Mouse (Mus musculus) limb, embryonic 14.5 days (tissue): ENCODE measurements around the gene Mroh2a. TPM values are rescaled to one million over a fixed set of nuclear protein-coding genes. Genes with fewer than 3 reads are reported as not detected.

Experiments used
- ATAC-seq: fragments of 200-750 bp; cut with Nextera tagmentation; 2 replicates; pipeline ENCODE4 v1.8.0; 2017; ENCODE audit warnings: low read depth, moderate number of reproducible peaks, moderate TSS enrichment; ENCODE audit not compliant: low FRiP score
- DNase-seq: peaks from one replicate; pipeline ENCODE4 v3.0.0-alpha.2; 2015; ENCODE audit warnings: low spot score
- H3K27ac ChIP-seq: fragments of 300-500 bp; sonication (generic); replicated peaks from 2 replicates; pipeline ENCODE4 v1.5.1; 2014; ENCODE audit warnings: low read depth, mild to moderate bottlenecking, low read length, moderate library complexity, mixed read lengths
- H3K27me3 ChIP-seq: fragments of 300-500 bp; sonication (generic); 2 replicates; pipeline ENCODE4 v1.6.1; 2014; ENCODE audit warnings: low read length, mixed read lengths; ENCODE audit not compliant: control insufficient read depth, insufficient read depth
- H3K36me3 ChIP-seq: fragments of 300-500 bp; sonication (generic); 2 replicates; pipeline ENCODE4 v1.6.1; 2014; ENCODE audit warnings: mild to moderate bottlenecking, low read length, moderate library complexity, mixed read lengths; ENCODE audit not compliant: control insufficient read depth, insufficient read depth
- H3K4me1 ChIP-seq: fragments of 300-500 bp; sonication (generic); 2 replicates; pipeline ENCODE4 v1.6.1; 2014; ENCODE audit warnings: antibody characterized with exemption, low read length, mixed read lengths; ENCODE audit not compliant: control insufficient read depth, insufficient read depth
- H3K4me2 ChIP-seq: fragments of 300-500 bp; sonication (generic); replicated peaks from 2 replicates; pipeline ENCODE4 v1.6.1; 2014; ENCODE audit warnings: low read depth, mild to moderate bottlenecking, low read length, moderate library complexity; ENCODE audit not compliant: severe bottlenecking
- H3K4me3 ChIP-seq: fragments of 300-500 bp; sonication (generic); replicated peaks from 2 replicates; pipeline ENCODE4 v1.5.1; 2014; ENCODE audit warnings: low read length
- H3K9ac ChIP-seq: fragments of 300-500 bp; sonication (generic); 2 replicates; pipeline ENCODE4 v1.6.1; 2014; ENCODE audit warnings: mild to moderate bottlenecking, low read depth, low read length, moderate library complexity; ENCODE audit not compliant: severe bottlenecking
- H3K9me3 ChIP-seq: fragments of 300-500 bp; sonication (generic); 2 replicates; pipeline ENCODE4 v1.6.1; 2016; ENCODE audit warnings: low read length; ENCODE audit not compliant: control insufficient read depth
- POLR2A ChIP-seq: fragments of 200-500 bp; IDR thresholded peaks from 2 replicates; pipeline ENCODE4 v1.8.0; 2012; ENCODE audit warnings: inconsistent platforms, mild to moderate bottlenecking, moderate library complexity, borderline replicate concordance; ENCODE audit not compliant: insufficient read depth, insufficient read length; ENCODE audit errors: extremely low read depth
- WGBS: fragments of 180-500 bp; shearing (Covaris S2); extraction: QIAGEN DNeasy Blood & Tissue Kit; methylation state at CpG from one replicate; pipeline ENCODE4 v1.1.7; 2014; 5-methylcytosine and 5-hydroxymethylcytosine counted together
- polyA plus RNA-seq, 2 experiments: library from polyadenylated mRNA; depleted of rRNA in 1 of 2; stranded (reverse) in 1 of 2; unstranded in 1 of 2; fragments of >200 nt; fragmentation: Nextera tagmentation in 1 of 2; extraction: Ambion mirVana in 1 of 2; gene quantifications; 2 replicates each; pipeline versions ENCODE4 v1.2.1 to v1.2.3; 2012 to 2014

Gene Mroh2a
- polyA plus RNA-seq, 2 experiments, result 0.20 to 2.2 TPM

DNA sequence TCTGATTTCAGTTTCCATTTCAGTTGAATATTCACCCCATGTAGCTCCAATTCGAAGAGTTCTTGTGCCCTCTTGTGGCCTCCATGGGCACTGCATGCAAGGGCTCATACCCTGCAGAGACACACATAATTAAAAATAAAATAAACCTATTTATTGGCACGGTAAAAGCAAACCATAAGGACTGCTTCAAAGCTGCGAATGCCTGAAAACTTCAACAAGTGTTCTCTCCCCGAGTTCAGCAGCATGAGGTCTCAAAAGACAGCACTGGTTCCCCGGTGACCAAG is 60.9 kb downstream of the Mroh2a start:
- H3K4me3 ChIP-seq, result no peak overlapping the region
- H3K27me3 ChIP-seq, result no peaks in the 10 kb centered on the region
- no peak overlapping the region for H3K9ac ChIP-seq
- H3K4me2 ChIP-seq, result no peak overlapping the region
- 32% methylated on average over 5 of the region's 5 CpGs for WGBS
- ATAC-seq, result no peak
- DNase-seq, result no peak
- no peak for TF ChIP-seq POLR2A
- peaks cover 79% of the 10 kb centered on the region for H3K9me3 ChIP-seq
- H3K27ac ChIP-seq, result no peak overlapping the region
- no peaks in the 10 kb centered on the region for H3K4me1 ChIP-seq
- H3K36me3 ChIP-seq, result no peaks in the 10 kb centered on the region

DNA sequence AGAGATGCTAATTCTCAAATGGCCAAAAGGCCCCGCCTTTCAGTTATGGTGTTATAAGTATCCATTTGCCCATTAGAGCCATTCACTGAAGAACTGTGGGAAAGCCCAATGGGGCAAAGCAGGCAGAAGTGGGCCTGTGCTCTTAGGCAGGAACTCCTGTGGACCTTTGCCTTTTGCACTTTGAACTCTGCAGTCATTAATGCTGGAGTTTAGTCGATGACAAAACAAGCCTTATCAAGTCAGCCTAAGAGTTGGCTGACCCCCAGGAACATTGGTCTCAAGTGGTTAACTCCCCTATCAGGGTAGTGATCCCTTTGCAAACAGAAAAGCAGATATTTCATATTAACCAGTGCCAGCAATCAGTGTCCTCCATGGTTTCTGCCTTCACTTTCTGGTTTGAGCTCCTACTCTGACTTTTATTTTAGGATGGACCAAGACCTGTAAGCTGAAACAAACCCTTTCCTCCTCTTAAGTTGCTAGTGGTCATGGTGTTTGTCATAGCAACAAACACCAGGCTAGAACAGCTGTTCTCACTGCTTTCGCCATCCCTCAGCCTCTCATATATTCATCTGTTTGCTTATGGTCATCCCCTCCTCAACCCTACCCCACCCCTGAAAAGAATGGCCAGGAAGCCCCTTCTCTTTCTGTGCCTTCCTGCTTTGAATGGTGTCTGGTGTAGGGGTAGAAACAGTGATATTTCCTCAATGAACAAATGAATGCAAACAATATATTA is 61.4 kb downstream of the Mroh2a start:
- Histone ChIP-seq H3K27me3 (no peaks in the 10 kb centered on the region), H3K4me3 (no peak overlapping the region), H3K9me3 (peaks cover 73% of the 10 kb centered on the region), H3K4me1 (no peaks in the 10 kb centered on the region), H3K9ac (no peak overlapping the region), H3K4me2 (no peak overlapping the region), H3K27ac (no peak overlapping the region), H3K36me3 (no peaks in the 10 kb centered on the region)
- 44% methylated on average over 3 of the region's 3 CpGs for WGBS
- no peak for DNase-seq
- no peak for TF ChIP-seq POLR2A
- no peak for ATAC-seq

DNA sequence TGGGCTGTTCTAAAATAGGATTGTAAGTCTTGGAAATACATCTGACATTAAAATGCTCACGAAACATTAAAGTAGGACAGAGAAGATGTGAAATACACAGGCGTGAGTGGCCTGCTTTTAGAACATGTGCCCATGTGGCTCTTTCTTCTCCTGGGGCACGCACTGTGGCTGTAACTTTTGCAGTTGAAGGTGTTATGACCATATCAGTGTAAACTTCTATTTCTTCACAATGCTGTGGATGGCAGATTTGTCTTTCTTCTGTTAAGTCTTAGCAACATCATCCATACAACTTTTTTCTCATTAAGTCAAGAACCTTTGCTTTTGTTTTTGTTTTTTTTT is 62.0 kb downstream of the Mroh2a start:
- no peak overlapping the region for H3K4me2 ChIP-seq
- TF ChIP-seq POLR2A, result no peak
- no peak overlapping the region for H3K9ac ChIP-seq
- WGBS, result 79% methylated on average over 3 of the region's 3 CpGs
- H3K9me3 ChIP-seq, result peaks cover 68% of the 10 kb centered on the region
- H3K4me3 ChIP-seq, result no peak overlapping the region
- no peak for DNase-seq
- H3K27me3 ChIP-seq, result no peaks in the 10 kb centered on the region
- H3K36me3 ChIP-seq, result no peaks in the 10 kb centered on the region
- H3K27ac ChIP-seq, result no peak overlapping the region
- no peaks in the 10 kb centered on the region for H3K4me1 ChIP-seq
- ATAC-seq, result no peak

- no peak for DNase-seq
- H3K9ac ChIP-seq, result no peak overlapping the region
- H3K27ac ChIP-seq, result no peak overlapping the region
- 49% methylated on average over 2 of the region's 2 CpGs for WGBS
- no peaks in the 10 kb centered on the region for H3K27me3 ChIP-seq
- H3K4me3 ChIP-seq, result no peak overlapping the region
- H3K4me2 ChIP-seq, result no peak overlapping the region
- no peak for TF ChIP-seq POLR2A
- H3K4me1 ChIP-seq, result no peaks in the 10 kb centered on the region
- ATAC-seq, result no peak
- H3K36me3 ChIP-seq, result no peaks in the 10 kb centered on the region
- peaks cover 64% of the 10 kb centered on the region for H3K9me3 ChIP-seq
Observed at GRCm38 (mm10) chr1:88289152-88289551, 62.4 kb downstream of the Mroh2a start.

GRCm38 (mm10) chr1:88289917-88290316 is 63.1 kb downstream of the Mroh2a start:
- ATAC-seq, result no peak
- Histone ChIP-seq H3K27ac (no peak overlapping the region), H3K9ac (no peak overlapping the region), H3K36me3 (no peaks in the 10 kb centered on the region), H3K27me3 (no peaks in the 10 kb centered on the region), H3K4me2 (no peak overlapping the region), H3K4me3 (no peak overlapping the region), H3K9me3 (peaks cover 57% of the 10 kb centered on the region), H3K4me1 (no peaks in the 10 kb centered on the region)
- 42% methylated on average over 4 of the region's 4 CpGs for WGBS
- TF ChIP-seq POLR2A, result no peak
- no peak for DNase-seq

- ATAC-seq, result no peak
- no peak for TF ChIP-seq POLR2A
- no peak for DNase-seq
- Histone ChIP-seq H3K4me1 (no peaks in the 10 kb centered on the region), H3K9ac (no peak overlapping the region), H3K27ac (no peak overlapping the region), H3K4me2 (no peak overlapping the region), H3K36me3 (no peaks in the 10 kb centered on the region), H3K27me3 (no peaks in the 10 kb centered on the region), H3K4me3 (no peak overlapping the region), H3K9me3 (peaks cover 54% of the 10 kb centered on the region)
- WGBS, result 69% methylated on average over 1 of the region's 1 CpGs
Observed at GRCm38 (mm10) chr1:88290511-88290910, 63.7 kb downstream of the Mroh2a start.
